Mouse (Mus musculus): Measurements from ENCODE around the gene Txndc16.
A peak's percentile ranks its signal among the peaks of the same experiment; 100 is the strongest.

Txndc16 gene

DNA sequence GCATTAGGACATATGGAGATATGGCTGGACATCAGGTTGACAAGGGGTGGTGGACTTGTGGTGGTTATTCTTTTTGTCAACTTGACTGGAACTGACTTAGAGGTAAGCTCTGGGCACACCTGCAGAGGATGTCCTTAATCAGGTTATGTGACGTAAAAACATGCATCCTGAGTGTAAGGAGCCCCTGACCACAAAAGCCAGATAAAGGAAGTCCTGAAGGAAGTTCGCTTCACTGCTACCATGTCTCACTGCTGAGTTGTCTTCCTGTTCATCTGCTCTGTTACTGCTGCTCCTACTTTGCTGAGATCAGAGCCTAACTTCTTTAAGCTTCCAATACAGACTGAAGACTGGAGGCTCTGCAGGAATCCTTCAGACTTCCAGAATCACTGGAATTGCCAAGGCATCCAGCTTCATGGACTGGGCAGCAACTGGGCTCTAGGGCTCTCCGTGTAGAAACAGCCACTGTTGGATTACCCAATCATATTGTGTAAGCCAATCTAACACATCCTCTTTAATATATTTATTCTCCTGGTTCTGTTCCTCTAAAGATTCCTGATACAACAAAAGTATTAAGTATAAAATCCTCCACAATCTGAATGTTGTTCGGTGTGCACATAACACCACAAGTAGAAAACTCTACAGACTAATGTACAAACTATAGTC lies 64.5 kb downstream of the Txndc16 start:
- DNase-seq (ENCODE audit: low read depth), result no peak

- peak; percentile 61 for DNase-seq (ENCODE audit: low read depth)
These were observed 66.9 kb downstream of the Txndc16 start for GRCm38 (mm10) chr14:45153258-45153657.

- DNase-seq (ENCODE audit: low read depth), result peak; percentile 74
These were observed 77.6 kb downstream of the Txndc16 start for GRCm38 (mm10) chr14:45142511-45142910.

GRCm38 (mm10) chr14:45140344-45141080 lies 79.6 kb downstream of the Txndc16 start:
- no peak for DNase-seq (ENCODE audit: low read depth)

DNA sequence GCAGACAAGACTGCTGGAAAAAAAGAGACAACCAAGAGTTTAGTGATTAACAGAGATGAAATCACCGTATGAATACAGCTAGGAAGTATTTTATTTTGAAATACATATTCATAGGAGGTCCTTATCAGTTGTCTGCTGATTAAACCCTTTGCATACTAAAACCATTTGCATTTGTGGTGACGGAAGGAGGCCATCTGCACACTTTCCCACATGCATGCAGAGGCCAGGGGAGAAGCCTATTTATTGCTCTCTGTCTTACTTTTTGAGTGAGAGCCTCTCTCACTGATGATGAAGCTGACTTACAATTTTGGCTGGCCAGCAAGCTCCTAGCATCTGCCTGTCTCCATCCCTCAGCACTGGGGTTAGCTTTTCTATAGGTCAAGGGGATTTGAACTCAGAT lies 84.2 kb downstream of the Txndc16 start:
- DNase-seq (ENCODE audit: low read depth), result no peak

DNA sequence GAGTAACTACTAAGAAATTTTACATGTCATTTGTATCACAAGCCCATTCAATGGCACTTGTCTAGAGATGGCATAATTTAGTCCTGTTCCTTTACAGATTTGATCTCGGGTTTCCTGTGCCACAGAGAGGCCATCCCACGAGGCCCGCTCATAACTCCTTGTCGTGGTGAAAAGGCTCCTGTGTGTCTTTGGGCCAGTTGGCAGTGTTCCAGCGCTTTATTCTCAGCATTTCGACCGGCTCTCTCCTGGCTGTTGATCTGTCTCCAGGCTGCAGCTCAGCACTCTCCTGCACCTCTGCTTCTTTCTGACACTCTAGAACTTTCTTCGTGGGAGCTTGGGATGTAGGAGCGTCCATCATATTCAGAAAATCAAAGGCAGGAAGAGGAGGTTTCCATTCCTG lies 84.6 kb downstream of the Txndc16 start:
- DNase-seq (ENCODE audit: low read depth), result peak; percentile 30

GRCm38 (mm10) chr14:45118359-45118758 lies 101.8 kb downstream of the Txndc16 start:
- no peak for DNase-seq (ENCODE audit: low read depth)

GRCm38 (mm10) chr14:45102201-45102600 lies 117.9 kb downstream of the Txndc16 start:
- no peak for DNase-seq (ENCODE audit: low read depth)

DNA sequence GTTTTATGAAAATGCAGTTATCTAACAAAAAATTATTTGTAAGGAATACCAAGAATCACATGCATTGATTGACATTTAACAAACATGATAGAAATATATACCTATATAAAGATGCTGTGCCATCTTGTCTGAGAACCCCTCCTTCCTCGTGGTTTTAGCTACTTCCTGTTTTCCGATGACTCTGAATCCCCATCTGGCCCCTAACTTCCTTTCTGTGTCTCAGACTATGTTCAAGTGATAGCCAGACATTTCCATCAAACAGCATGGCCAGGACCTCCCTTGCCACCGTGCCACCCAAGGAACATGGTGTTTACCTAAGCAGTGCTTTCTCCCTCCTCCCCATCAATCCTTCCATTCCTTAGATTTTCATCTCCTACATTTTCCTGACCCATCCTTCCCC lies 127.8 kb downstream of the Txndc16 start:
- no peak for DNase-seq (ENCODE audit: low read depth)

GRCm38 (mm10) chr14:45090011-45090410 lies 130.1 kb downstream of the Txndc16 start:
- peak; percentile 12 for DNase-seq (ENCODE audit: low read depth)

GRCm38 (mm10) chr14:45085651-45086425 lies 134.3 kb downstream of the Txndc16 start:
- DNase-seq (ENCODE audit: low read depth), result peak; percentile 21

- no peak for DNase-seq (ENCODE audit: low read depth)
These were observed 135.4 kb downstream of the Txndc16 start for GRCm38 (mm10) chr14:45084656-45085280.

DNA sequence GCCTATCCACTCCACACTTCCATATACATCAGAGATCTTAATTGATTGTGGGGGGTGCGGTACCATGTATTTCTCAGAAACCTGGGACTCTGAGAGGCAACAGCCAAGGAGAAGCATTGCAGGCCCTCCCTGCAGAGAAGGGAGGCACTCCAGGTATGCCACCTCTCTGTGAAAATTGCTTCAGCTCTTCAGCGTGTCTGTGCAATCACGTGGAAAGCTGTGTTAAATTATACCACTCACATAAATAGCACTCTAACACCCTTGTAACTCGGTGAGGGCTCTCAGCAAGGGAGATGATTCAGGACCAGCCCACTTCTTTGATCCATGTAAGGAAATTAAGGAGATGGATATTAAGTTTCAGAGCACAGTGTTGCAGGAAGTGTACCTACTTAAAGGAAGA lies 136.6 kb downstream of the Txndc16 start:
- DNase-seq (ENCODE audit: low read depth), result no peak
